Mouse (Mus musculus) kidney, adult 2 months (tissue): ENCODE measurements at regions not wholly inside any gene's neighbourhood (a gene's known extent, or its start where the extent isn't known, plus 50 kb on each side); places are given as distances from the start of the nearest gene placed in this dataset.

Experiments
- DNase-seq: peaks from one replicate; pipeline ENCODE4 v3.0.0; 2021
- H3K27ac ChIP-seq: fragments of 200-500 bp; 2 replicates; pipeline ENCODE4 v1.5.1; 2012; ENCODE audit warnings: low read depth, low read length, control low read depth, inconsistent platforms; ENCODE audit not compliant: insufficient read depth
- H3K27me3 ChIP-seq: fragments of 200-500 bp; replicated peaks from 2 replicates; pipeline ENCODE4 v1.6.1; 2012; ENCODE audit warnings: mild to moderate bottlenecking, moderate library complexity, low read length, inconsistent platforms; ENCODE audit not compliant: control insufficient read depth, insufficient read depth
- H3K36me3 ChIP-seq: fragments of 200-500 bp; 2 replicates; pipeline ENCODE4 v1.6.1; 2012; ENCODE audit warnings: mild to moderate bottlenecking, moderate library complexity, low read length, inconsistent platforms; ENCODE audit not compliant: control insufficient read depth, insufficient read depth
- H3K4me1 ChIP-seq: fragments of 200-500 bp; 2 replicates; pipeline ENCODE4 v1.6.1; 2011; ENCODE audit warnings: low read length; ENCODE audit not compliant: control insufficient read depth, insufficient read depth
- H3K4me3 ChIP-seq: fragments of 200-500 bp; 2 replicates; pipeline ENCODE4 v1.5.1; 2011; ENCODE audit warnings: mild to moderate bottlenecking, low read depth, low read length, control low read depth; ENCODE audit not compliant: insufficient read depth
- CTCF ChIP-seq: fragments of 200-500 bp; conservative IDR thresholded peaks from 2 replicates; pipeline ENCODE4 v1.5.1; 2011; ENCODE audit warnings: low read depth, mild to moderate bottlenecking, control low read depth, low read length, moderate library complexity, mixed read lengths; ENCODE audit not compliant: insufficient read depth, insufficient read length
- POLR2A ChIP-seq: fragments of 200-500 bp; IDR thresholded peaks from one replicate; pipeline ENCODE4 v1.6.1; 2011; ENCODE audit warnings: low read depth, low read length, control low read depth
- WGBS: fragments of 180-500 bp; shearing (Covaris S2); methylation state at CpG from one replicate; pipeline ENCODE4 v1.1.7; 2018; 5-methylcytosine and 5-hydroxymethylcytosine counted together

DNA sequence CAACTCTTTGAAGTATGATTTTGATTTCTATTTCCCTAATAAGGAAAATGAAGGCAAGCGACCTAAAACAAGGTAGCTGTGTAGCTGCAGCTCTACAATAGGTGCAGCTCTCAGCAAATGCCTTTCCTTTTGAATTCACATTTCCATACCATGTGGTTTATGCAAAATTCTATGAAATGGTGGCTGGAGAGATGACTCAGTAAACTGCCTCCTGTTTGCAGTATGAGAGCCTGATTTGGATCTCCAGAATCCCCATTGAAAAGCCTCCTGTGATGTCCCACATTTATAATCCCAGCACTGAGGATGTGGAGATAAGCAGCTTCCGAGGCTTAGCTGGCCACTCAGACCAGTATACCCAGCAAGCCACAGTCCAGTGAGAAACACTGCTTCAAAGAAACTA lies 59.6 kb downstream of the Npy1r start:
- WGBS = 63% methylated on average over 2 of the region's 2 CpGs
- DNase-seq = no peak
- no peak for TF ChIP-seq POLR2A
- TF ChIP-seq CTCF = no peak
- Histone ChIP-seq H3K4me1 (no peaks in the 10 kb centered on the region), H3K27me3 (no peaks in the 10 kb centered on the region), H3K27ac (no peak overlapping the region), H3K36me3 (no peaks in the 10 kb centered on the region), H3K4me3 (no peak overlapping the region)

GRCm38 (mm10) chr8:66757830-66758229 lies 60.8 kb downstream of the Npy1r start:
- Histone ChIP-seq H3K4me3 (no peak overlapping the region), H3K4me1 (no peaks in the 10 kb centered on the region), H3K27ac (no peak overlapping the region), H3K27me3 (no peaks in the 10 kb centered on the region), H3K36me3 (no peaks in the 10 kb centered on the region)
- no peak for DNase-seq
- TF ChIP-seq CTCF (no peak), POLR2A (no peak)
- WGBS = 82% methylated on average over 2 of the region's 2 CpGs

DNA sequence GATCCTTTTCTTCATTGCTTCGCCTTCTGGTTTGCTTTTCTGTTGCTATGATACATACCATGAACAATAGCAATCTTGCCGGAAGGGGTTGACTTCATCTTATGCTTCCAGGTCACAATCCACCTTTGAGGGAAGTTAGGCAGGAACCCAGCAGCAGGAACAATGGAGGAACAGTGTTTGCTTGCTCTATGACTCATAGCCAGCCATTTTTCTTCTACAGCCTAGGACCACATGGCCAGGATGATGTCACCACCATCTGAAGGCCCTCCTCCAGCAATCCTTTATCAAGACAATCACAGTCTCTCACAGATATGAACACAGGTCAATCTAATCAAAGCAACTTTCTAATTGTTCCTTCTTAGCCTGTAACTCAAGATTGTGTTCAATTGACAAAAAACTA lies 61.5 kb downstream of the Npy1r start:
- Histone ChIP-seq H3K36me3 (no peaks in the 10 kb centered on the region), H3K4me1 (no peaks in the 10 kb centered on the region), H3K4me3 (no peak overlapping the region), H3K27ac (no peak overlapping the region), H3K27me3 (no peaks in the 10 kb centered on the region)
- DNase-seq = no peak
- TF ChIP-seq CTCF = no peak
- TF ChIP-seq POLR2A = no peak
- 87% methylated on average over 2 of the region's 2 CpGs for WGBS

GRCm38 (mm10) chr8:66759716-66760115 lies 62.7 kb downstream of the Npy1r start:
- Histone ChIP-seq H3K4me1 (no peaks in the 10 kb centered on the region), H3K36me3 (no peaks in the 10 kb centered on the region), H3K27ac (no peak overlapping the region), H3K27me3 (no peaks in the 10 kb centered on the region), H3K4me3 (no peak overlapping the region)
- DNase-seq = no peak
- TF ChIP-seq POLR2A = no peak
- TF ChIP-seq CTCF = no peak

GRCm38 (mm10) chr8:66760958-66761583 lies 64.1 kb downstream of the Npy1r start:
- WGBS = 57% methylated on average over 3 of the region's 3 CpGs
- no peak for DNase-seq
- H3K4me1 ChIP-seq = no peaks in the 10 kb centered on the region

DNA sequence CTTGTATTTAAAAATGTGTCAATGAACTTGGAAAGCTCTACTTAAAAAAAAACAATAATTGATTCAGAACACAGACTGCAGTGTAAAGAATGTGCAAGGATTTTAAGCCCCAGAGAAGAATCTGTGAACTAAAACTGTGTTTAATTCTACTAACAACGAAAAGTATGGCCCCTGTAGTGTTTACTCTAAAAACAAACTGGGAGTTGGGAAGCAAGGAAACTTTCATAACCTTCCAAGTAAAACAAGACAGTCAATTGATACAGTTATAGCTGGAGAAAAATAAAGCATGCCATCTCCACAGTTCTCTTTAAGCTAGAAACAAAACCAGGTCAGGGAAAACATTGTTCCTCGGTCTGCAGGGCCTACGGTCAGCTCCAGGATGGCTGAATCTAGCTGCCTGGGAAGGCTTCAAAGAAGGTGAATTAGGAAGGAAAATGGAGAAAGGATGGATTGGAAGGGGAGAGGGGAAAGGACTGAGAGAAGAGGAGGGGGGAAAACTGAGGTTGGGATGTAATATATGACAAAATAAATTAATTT lies 68.1 kb downstream of the Npy1r start:
- no peak for TF ChIP-seq POLR2A
- no peak for TF ChIP-seq CTCF
- H3K27me3 ChIP-seq = no peaks in the 10 kb centered on the region
- H3K36me3 ChIP-seq = no peaks in the 10 kb centered on the region
- no peak overlapping the region for H3K4me3 ChIP-seq
- 26% methylated on average over 3 of the region's 3 CpGs for WGBS
- no peaks in the 10 kb centered on the region for H3K4me1 ChIP-seq
- no peak overlapping the region for H3K27ac ChIP-seq
- DNase-seq = peak; percentile 4

More at GRCm38 (mm10) chr8:66760958-66761583, 64.1 kb downstream of the Npy1r start:
- H3K4me3 ChIP-seq = no peak overlapping the region
- TF ChIP-seq CTCF = no peak
- TF ChIP-seq POLR2A = no peak
- no peaks in the 10 kb centered on the region for H3K36me3 ChIP-seq
- H3K27me3 ChIP-seq = no peaks in the 10 kb centered on the region
- no peak overlapping the region for H3K27ac ChIP-seq

DNA sequence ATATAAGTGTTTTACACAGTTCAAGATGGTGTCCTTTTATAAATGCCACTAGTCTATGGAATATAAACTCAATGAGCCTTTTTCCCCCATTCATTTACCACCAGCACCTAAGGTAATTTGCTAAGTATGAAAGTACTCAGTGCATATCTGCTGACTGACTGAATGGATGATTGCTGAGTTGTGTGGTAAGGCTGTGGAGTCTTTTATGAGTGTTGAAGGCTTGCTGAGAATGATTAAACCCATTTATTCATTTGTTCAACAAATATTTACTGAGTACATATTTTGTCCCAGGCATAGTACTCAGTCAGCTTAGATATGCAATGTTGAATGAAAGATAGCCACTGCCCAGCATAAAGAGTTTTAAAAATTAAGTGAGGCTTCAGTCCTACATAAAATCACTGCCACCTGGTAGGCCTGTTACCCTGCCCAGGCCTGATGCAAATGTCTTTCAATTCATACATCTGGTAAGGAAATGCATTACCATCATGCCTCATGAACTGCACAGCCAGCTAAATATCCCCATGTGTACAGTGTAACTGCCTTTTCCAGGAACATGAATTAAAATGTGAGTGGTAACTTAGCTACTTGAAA lies 71.5 kb downstream of the Npy1r start:
- Histone ChIP-seq H3K4me3 (no peak overlapping the region), H3K27me3 (no peaks in the 10 kb centered on the region), H3K36me3 (no peaks in the 10 kb centered on the region), H3K4me1 (no peaks in the 10 kb centered on the region), H3K27ac (no peak overlapping the region)
- no peak for DNase-seq
- TF ChIP-seq CTCF (no peak), POLR2A (no peak)

DNA sequence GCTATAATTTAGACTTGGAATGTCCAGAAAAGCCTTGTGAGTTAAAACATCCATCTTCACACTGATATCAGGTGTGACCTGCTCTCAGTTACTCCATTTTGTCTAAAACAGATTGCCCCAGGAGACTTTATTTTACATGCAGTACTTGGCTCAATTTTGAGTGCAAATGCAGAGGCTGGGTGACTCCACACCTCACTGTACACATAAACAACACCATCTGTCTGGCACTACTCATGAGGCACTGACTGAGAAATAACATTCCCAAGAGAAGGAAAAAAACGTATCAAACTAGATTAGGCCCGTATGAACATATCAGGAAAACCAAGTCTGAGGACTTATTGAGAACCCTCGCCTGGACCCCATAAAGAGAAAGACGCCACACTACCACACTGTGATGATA lies 74.1 kb downstream of the Npy1r start:
- Histone ChIP-seq H3K27me3 (no peaks in the 10 kb centered on the region), H3K36me3 (no peaks in the 10 kb centered on the region), H3K4me3 (no peak overlapping the region), H3K27ac (no peak overlapping the region), H3K4me1 (no peaks in the 10 kb centered on the region)
- no peak for TF ChIP-seq CTCF
- no peak for TF ChIP-seq POLR2A
- 91% methylated on average over 4 of the region's 4 CpGs for WGBS
- DNase-seq = no peak
